8 mouse cellular contexts compared by ENCODE assay signal in the genomic region with DNA sequence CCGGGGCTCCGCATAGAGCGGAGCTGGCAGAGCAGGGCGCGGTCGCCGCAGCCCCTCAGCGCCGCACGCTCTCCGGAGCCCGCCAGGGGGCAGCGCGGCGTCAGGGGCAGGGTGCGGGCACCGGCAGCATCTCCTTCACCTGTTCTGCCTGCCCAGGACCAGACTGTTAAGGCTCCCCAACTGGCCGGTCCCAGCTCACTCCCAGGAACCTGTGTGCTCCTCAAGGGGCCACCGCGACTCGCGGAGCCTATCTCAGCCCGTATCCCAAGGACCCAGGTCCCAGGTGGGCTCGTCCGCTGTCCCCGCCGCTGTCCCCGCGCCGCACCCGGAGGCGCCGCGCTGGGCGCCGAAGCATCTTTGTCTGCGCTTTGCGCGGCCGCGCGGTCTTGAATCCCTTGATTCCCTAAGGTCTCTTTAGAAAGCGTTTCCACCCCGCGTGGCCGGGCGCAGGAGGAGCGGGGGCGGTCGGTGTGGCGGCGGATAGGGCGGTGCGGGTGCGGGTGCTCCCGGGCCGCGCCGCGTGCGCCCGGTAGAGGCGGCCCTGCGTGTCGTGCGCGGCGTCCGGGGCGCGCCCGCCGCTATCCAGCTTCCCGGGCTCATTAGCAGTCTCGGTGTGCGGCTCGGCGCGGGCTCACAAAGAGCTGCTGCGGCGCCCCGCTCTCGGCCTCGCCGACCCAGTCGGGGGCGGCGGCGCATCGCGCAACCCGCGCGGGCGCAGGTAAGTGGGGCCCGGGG. TPM values are rescaled to one million over a fixed set of nuclear protein-coding genes. Genes with fewer than 3 reads are reported as not detected.
DNase-seq lines count a peak whose midpoint lies in the region; ATAC-seq lines count a peak whose summit lies in the region.

A gene (plus strand): TSS at position 171 of the 735 bp plus-strand sequence.

- peak within 1 kb of the TSS; percentile 72 for H3K9ac ChIP-seq in embryonic facial prominence, embryonic 12.5 days
- peak within 1 kb of the TSS; percentile 99 for H3K9ac ChIP-seq in hindbrain, embryonic 13.5 days
- H3K9ac ChIP-seq in neural tube, embryonic 12.5 days, result peak within 1 kb of the TSS; percentile 98

- intact Hi-C loops in left cerebral cortex, postnatal 4 days (cut with DNase I), result loop anchor here (2.0 to 10.0 kb wide), 4 partner anchors 109 to 239 kb away; a partner anchor contains a TSS

- H3K27ac ChIP-seq in embryonic facial prominence, embryonic 12.5 days, result 0 out of 2 replicates have a peak within 1 kb of the TSS, but pooled peaks have one; percentile 30
- peak within 1 kb of the TSS; percentile 96 for H3K27ac ChIP-seq in hindbrain, embryonic 13.5 days
- H3K27ac ChIP-seq in neural tube, embryonic 12.5 days, result peak within 1 kb of the TSS; percentile 88

- H3K4me2 ChIP-seq in embryonic facial prominence, embryonic 12.5 days (replicated peaks), result peak within 1 kb of the TSS; percentile 99
- peak within 1 kb of the TSS; percentile 64 for H3K4me2 ChIP-seq in hindbrain, embryonic 13.5 days
- peak within 1 kb of the TSS; percentile 74 for H3K4me2 ChIP-seq in neural tube, embryonic 12.5 days (replicated peaks)

- H3K27me3 ChIP-seq in embryonic facial prominence, embryonic 12.5 days, result peaks cover 40% of the 10 kb centered on the region
- no peaks in the 10 kb centered on the region for H3K27me3 ChIP-seq in hindbrain, embryonic 13.5 days
- H3K27me3 ChIP-seq in neural tube, embryonic 12.5 days (replicated peaks), result peaks cover 7% of the 10 kb centered on the region; the same call in 1 of the 2 replicates

- H3K4me3 ChIP-seq in embryonic facial prominence, embryonic 12.5 days, result peak within 1 kb of the TSS; percentile 65
- H3K4me3 ChIP-seq in hindbrain, embryonic 13.5 days, result peak within 1 kb of the TSS; percentile 88
- peak within 1 kb of the TSS; percentile 88 for H3K4me3 ChIP-seq in neural tube, embryonic 12.5 days

- under 1% methylated on average over 91 of the region's 96 CpGs for whole genome bisulfite sequencing in embryonic facial prominence, embryonic 12.5 days
- 0% methylated on average over 71 of the region's 96 CpGs for WGBS in hindbrain, embryonic 13.5 days
- WGBS in neural tube, embryonic 12.5 days, result under 1% methylated on average over 96 of the region's 96 CpGs

- H3K4me1 ChIP-seq in embryonic facial prominence, embryonic 12.5 days, result no peaks in the 10 kb centered on the region
- peaks cover 42% of the 10 kb centered on the region for H3K4me1 ChIP-seq in hindbrain, embryonic 13.5 days (replicated peaks)
- H3K4me1 ChIP-seq in neural tube, embryonic 12.5 days, result peaks cover 45% of the 10 kb centered on the region

- peak; percentile 50 for ATAC-seq in embryonic facial prominence, embryonic 12.5 days (ENCODE audit: insufficient number of reproducible peaks, insufficient read depth, low FRiP score, low TSS enrichment)
- ATAC-seq in hindbrain, embryonic 13.5 days (ENCODE audit: low FRiP score), result peak; percentile 90
- peak; percentile 91 for ATAC-seq in neural tube, embryonic 12.5 days (ENCODE audit: low FRiP score, low read depth)

- H3K9me3 ChIP-seq in embryonic facial prominence, embryonic 12.5 days, result no peaks in the 10 kb centered on the region
- H3K9me3 ChIP-seq in hindbrain, embryonic 13.5 days, result no peaks in the 10 kb centered on the region
- H3K9me3 ChIP-seq in neural tube, embryonic 12.5 days, result no peaks in the 10 kb centered on the region

- no peaks in the 10 kb centered on the region for H3K36me3 ChIP-seq in embryonic facial prominence, embryonic 12.5 days
- no peaks in the 10 kb centered on the region for H3K36me3 ChIP-seq in hindbrain, embryonic 13.5 days
- H3K36me3 ChIP-seq in neural tube, embryonic 12.5 days, result no peaks in the 10 kb centered on the region

- DNase-seq in gastrocnemius, postnatal 10 days, result peak; percentile 21
- no peak for DNase-seq in gastrocnemius, postnatal 25 days
- peak; percentile 83 for DNase-seq in ZHBTc4 (ENCODE audit: low read depth, low spot score)
- peak; percentile 80 for DNase-seq in left cerebral cortex, postnatal 4 days
- no peak for DNase-seq in T-cell, adult 2 months (ENCODE audit: low spot score)

RNA-seq across cellular contexts. Expression of the gene that starts here (rescaled TPM):
- 1 to 10 TPM in 1 of 2 experiments, under 1 TPM in 1; 0.49 to 1.1 TPM for total RNA-seq in gastrocnemius, postnatal 10 days (2021)
- under 1 TPM; 0.24 to 0.28 TPM for total RNA-seq in gastrocnemius, postnatal 25 days (2021)
- 17.0 and 19.6 TPM in 2 replicates for polyA plus RNA-seq in embryonic facial prominence, embryonic 12.5 days (2016; fragmentation: Nextera tagmentation; extraction: Ambion mirVana)
- polyA plus RNA-seq in hindbrain, embryonic 13.5 days (2015; fragmentation: Nextera tagmentation; extraction: Ambion mirVana), result 152 and 154 TPM in 2 replicates
- total RNA-seq in left cerebral cortex, postnatal 4 days (2021), result 100 to 1,000 TPM; 204 to 211 TPM
- 147 and 159 TPM in 2 replicates for polyA plus RNA-seq in neural tube, embryonic 12.5 days (2016; fragmentation: Nextera tagmentation; extraction: Ambion mirVana)

Comparison
In these comparisons a context has a peak if more than half of its experiments do, and no peak if none do; other contexts are left out.
1. RNA of the gene that starts here (total RNA-seq): 204 to 211 TPM in left cerebral cortex, postnatal 4 days; 0.49 to 1.1 TPM in gastrocnemius, postnatal 10 days and 0.24 to 0.28 TPM in gastrocnemius, postnatal 25 days; every median in the first group is over 10 times any median in the second.
2. DNase-seq: peak in gastrocnemius, postnatal 10 days (single experiment), ZHBTc4 (single experiment) and left cerebral cortex, postnatal 4 days (single experiment); none in gastrocnemius, postnatal 25 days (single experiment) and T-cell, adult 2 months (single experiment).
3. H3K27ac ChIP-seq: peak in every context shown above with its lines; median percentile 96 in hindbrain, embryonic 13.5 days; 88 in neural tube, embryonic 12.5 days; 30 in embryonic facial prominence, embryonic 12.5 days.
4. Peak in every context shown above with its lines, with median percentiles within 50 percentile points of each other: ATAC-seq, H3K4me2 ChIP-seq, H3K4me3 ChIP-seq and H3K9ac ChIP-seq.